Mouse (Mus musculus) urinary bladder, postnatal 25 days (tissue): ENCODE measurements around the gene Kank4.
"Not testable (repeated sequence)": the region's sequence is repeated elsewhere in the genome, so short reads cannot be mapped to it uniquely, and the experiment has no call there.

Source experiments
- DNase-seq: peaks from one replicate; pipeline ENCODE4 v3.0.0; 2022; ENCODE audit warnings: low spot score

Gene Kank4

GRCm38 (mm10) chr4:98776721-98777427, 40.5 kb downstream of the Kank4 start:
- DNase-seq: no peak

- DNase-seq: no peak
These were observed 43.6 kb downstream of the Kank4 start for GRCm38 (mm10) chr4:98773785-98774184.

- DNase-seq: no peak
These were observed 49.9 kb downstream of the Kank4 start for GRCm38 (mm10) chr4:98767134-98768133.

- no peak for DNase-seq
These were observed 58.3 kb downstream of the Kank4 start for GRCm38 (mm10) chr4:98758872-98759518.

GRCm38 (mm10) chr4:98758012-98758821, 59.1 kb downstream of the Kank4 start:
- no peak for DNase-seq

- no peak for DNase-seq
These were observed 61.2 kb downstream of the Kank4 start for GRCm38 (mm10) chr4:98756141-98756540.

- no peak for DNase-seq
These were observed 62.9 kb downstream of the Kank4 start for GRCm38 (mm10) chr4:98754456-98754855.

- no peak for DNase-seq
These were observed 73.5 kb downstream of the Kank4 start for GRCm38 (mm10) chr4:98743906-98744210.

GRCm38 (mm10) chr4:98743209-98743905, 74.0 kb downstream of the Kank4 start:
- no peak for DNase-seq

GRCm38 (mm10) chr4:98739753-98740152, 77.6 kb downstream of the Kank4 start:
- DNase-seq: no peak

- no peak for DNase-seq
These were observed 83.7 kb downstream of the Kank4 start for GRCm38 (mm10) chr4:98733660-98734059.

GRCm38 (mm10) chr4:98728716-98729115, 88.6 kb downstream of the Kank4 start:
- no peak for DNase-seq

GRCm38 (mm10) chr4:98727959-98728347, 89.4 kb downstream of the Kank4 start:
- no peak for DNase-seq

- no peak for DNase-seq
These were observed 89.9 kb downstream of the Kank4 start for GRCm38 (mm10) chr4:98727295-98727958.

GRCm38 (mm10) chr4:98726590-98727237, 90.6 kb downstream of the Kank4 start, which contains the start of gene L1td1:
Gene L1td1 (plus strand): TSS chr4:98726734.
- no peak for DNase-seq

GRCm38 (mm10) chr4:98725439-98725838, 91.9 kb downstream of the Kank4 start:
- no peak for DNase-seq

- DNase-seq: not testable (repeated sequence)
These were observed 92.7 kb downstream of the Kank4 start for GRCm38 (mm10) chr4:98724682-98725081.

GRCm38 (mm10) chr4:98722454-98722853, 94.9 kb downstream of the Kank4 start:
- peak; percentile 55 for DNase-seq

GRCm38 (mm10) chr4:98718547-98718917, 98.8 kb downstream of the Kank4 start:
- DNase-seq: no peak
